Mouse (Mus musculus): ENCODE results near the gene Soat2. TPM values are rescaled to one million over a fixed set of nuclear protein-coding genes. Genes with fewer than 3 reads are reported as not detected.

The Soat2 gene
- total RNA-seq, 4 experiments from 2014 or later = 0.26 to 0.27 TPM; not detected in 2

DNA sequence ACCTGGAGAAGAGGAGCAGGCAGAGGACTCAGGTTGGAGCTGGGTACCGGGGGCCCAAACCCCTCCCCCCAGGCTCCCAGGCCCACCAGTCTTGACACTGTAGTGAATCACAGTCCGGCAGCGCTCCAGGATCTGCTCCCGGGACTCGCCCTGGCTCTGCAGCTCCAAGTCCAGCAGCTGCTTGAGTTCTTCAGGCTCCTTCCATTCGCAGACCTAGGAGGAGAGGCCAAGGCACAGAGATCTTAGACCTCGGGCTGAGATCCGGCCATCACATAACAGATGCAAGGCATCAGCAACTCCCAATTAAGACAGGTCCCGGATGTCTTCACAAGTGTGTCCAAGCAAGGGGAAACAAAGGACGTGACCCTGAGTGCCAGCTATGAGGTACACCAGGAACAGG, 37.8 kb downstream of the Soat2 start:
- DNase-seq (ENCODE audit: low spot score in 2 of 2) = no peak

DNA sequence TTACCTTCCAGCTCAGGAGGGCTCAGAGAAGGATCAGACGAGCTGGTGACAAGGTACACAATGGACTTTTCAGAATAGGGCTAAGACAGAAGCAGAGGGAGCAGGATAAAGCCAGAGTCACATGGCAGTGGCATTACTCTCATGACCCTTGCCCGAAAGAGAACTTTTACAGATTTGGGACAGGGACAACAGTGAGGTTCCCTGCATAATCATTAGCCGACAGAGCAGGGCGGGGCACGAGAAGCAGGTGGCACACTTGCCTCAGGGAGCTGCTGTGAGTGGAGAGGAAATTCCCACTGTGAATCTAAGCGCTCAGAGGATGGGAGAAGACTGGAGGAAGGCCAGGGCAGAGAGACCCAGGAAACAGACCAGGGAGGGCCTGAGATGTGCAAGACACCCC, 38.6 kb downstream of the Soat2 start:
- DNase-seq (ENCODE audit: low spot score in 2 of 2) = no peak

DNA sequence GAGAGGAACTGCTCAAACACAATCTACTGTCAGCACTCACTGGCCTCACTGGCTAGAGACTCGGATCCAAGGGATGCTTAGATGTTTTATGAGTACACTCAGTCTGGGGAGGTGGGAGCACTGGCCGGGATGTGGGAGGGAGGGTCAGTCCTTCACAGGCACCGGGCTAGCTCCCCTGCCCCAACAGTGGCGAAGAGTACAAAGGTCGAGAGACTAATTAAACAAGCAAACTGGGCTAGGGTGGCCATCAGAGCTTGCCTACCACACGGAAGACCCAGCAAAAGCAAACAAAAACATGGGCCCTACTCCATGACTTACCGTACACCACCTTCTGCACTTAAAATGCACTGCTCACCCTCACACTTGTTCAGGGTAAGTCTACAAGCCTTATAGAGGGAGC, 41.4 kb downstream of the Soat2 start:
- DNase-seq (ENCODE audit: low spot score in 2 of 2) = no peak

DNA sequence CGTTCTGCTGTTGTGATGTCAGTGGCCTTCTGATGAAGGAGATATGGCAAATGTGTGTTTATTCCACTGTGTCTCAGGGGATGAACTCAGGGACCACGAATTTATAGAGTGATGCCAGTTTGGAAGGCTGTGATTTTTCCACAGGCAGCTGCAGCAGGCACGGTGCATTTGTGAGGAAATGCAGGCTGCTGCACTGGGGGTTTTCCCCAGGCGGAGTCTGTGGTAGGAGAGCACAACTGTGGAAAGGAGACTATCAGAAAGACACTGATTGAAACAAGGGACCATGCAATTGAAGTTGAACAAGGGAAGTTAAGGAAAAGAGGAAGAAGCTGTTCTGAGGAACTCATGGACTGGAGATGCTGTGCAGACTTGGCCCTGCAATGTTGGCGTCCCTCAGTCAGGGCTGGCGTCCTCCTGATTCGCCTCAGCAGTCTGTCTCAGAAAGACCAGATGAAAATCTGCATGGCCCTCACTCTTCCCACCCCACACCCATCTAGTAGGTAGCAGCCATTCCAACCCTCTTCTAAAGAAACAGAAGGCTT, 42.0 kb downstream of the Soat2 start:
- no peak for DNase-seq (ENCODE audit: low spot score in 2 of 2)

- DNase-seq (ENCODE audit: low spot score in 2 of 2) = no peak
These were observed 42.6 kb downstream of the Soat2 start for GRCm38 (mm10) chr15:102192820-102193386.

DNA sequence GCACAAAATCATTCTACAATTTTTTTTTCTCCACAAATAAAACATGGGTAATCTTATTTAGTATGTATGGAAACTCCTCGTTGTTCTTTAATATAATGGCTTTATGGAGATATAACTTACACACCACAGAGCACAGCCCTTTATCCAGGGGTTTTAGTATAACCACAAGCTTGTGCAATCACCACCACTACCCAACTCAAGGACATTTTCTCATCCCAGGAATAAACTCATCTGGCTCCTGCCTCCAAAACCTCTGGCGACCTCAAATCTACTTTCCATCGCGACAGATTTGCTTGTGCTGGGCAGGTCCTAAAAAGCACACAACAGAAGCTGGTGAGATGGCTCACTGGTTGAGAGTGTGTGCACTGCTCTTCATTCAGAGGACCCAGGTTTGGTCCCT, 43.3 kb downstream of the Soat2 start:
- DNase-seq (ENCODE audit: low spot score in 2 of 2) = no peak

DNA sequence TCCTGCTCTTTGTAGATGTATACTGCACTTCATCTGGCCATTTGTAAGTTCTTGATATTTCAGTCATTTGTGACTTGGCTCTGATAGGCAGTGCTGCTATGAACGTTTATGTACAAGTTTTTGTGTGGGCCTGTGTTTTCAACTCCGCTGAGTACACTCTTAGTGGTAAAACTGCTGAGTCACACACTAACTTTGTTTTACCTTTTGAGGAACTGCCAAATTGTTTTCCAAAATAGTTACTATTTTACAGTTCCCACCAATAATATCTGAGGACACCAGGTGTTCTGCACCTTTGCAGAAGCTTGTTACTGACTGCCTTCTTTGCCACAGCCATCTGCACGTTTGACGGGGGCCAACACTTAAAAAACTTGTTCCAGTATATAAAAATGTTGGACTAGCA, 44.1 kb downstream of the Soat2 start:
- DNase-seq (ENCODE audit: low spot score in 2 of 2) = no peak

DNA sequence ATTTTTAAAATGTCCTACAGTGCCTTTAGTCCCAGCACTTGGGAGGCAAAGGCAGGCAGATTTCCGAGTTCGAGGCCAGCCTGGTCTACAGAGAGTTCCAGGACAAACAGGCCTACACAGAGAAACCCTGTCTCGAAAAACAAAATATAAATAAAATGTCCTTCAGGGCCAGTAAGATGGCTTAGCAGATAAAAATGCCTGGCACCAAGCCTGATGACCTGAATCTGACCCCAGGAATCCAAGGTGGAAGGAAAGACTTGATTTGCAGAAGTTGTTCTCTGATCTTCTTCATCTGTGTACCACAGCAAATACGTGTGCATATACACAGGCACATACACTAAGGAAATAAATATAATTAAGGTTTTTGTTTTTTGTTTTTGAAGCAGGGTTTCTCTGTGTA, 45.0 kb downstream of the Soat2 start:
- DNase-seq (ENCODE audit: low spot score in 2 of 2) = no peak

DNA sequence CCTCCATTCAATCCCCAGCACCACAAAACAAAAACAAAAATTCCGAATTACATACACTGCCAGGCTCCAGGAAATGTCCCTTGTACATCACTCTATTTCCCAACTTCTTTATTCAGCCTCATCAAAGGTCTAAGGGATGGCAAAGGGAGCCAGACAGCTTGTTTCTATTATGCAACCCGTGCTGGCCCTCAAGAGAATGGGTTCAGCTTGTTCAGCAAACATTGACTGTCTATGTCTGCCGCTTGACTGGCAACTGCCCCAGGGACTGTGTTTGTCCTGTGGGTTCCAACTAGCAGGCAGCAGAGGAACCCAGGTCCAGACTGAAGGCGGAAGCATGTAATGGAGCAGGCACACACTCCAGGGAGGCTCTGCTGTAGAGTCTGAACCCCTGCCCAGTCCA, 48.5 kb downstream of the Soat2 start:
- no peak for DNase-seq (ENCODE audit: low spot score in 2 of 2)

GRCm38 (mm10) chr15:102202971-102203834, 52.9 kb downstream of the Soat2 start, which contains the start of gene Zfp740:
Gene Zfp740 (plus strand): TSS chr15:102203249.
- DNase-seq (ENCODE audit: low spot score in 2 of 2) = peak; percentile 74 to 96

DNA sequence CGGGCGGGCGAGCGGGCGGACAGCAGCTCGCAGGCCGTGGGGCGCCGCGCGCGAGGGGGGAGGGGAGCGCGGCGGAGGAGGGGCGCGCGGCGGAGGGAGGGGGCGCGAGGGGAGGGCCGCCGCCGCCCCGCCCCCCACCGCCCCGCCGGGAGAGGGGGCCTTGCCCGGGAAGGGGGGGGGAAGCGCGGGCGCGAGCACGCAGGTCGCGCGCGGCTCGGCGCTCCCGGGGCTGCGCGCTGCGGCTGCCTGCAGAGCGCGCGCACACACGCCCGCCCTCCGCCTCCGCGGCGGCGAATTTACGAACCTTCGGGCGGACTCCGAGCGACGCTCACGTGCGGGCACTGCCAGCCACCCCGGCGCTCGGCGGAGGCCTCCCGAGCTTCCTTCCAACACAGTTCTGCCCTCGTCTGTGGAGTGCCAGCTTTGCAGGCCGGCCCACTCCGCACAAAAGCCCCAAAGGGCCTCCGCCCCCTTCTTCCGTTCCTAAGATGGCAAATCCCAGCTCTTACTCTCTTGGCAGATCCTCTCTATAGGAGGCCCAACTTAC, 53.6 kb downstream of the Soat2 start:
- DNase-seq (ENCODE audit: low spot score in 2 of 2) = peak; percentile 52 to 67

DNA sequence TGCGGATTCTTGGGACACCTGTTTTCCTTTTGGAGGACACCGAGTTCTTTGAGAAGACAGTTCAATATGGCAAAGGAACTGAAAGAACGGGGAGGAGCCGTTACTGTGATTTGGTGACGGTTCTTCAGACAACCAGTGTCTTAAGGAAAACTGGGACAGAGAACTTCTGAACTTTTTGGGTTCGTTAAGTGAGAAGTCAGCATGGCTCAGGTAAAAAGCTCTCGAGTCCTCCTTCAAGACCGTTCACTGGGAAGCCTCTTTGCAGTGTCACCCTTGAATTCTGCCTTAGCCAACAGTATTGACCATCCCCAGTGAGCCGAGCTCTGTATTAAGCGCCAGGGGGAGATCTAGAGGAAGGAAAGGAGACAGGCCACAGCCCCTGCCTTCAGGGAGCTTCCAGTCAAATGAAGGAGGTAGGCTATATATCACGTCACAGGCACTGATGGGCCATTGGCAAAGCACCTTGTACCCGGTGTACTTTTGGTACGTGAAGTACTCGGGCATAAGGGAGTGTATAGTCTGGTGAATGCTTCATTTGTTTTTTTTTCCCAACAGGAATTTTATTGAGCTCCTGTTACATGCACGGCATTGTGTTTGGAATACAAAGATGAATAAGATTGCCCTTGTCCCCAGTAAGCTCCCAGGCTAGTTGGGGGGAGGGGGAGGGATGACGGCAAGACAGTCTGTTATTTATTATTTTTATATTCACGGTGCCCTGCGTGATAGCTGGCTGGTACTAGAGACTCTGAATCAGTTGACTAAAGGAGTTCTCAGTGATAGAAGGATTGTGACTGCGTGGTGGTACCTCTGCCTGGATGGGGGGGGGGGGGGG, 54.6 kb downstream of the Soat2 start, which contains the start of gene Csad:
Gene Csad (minus strand): TSS at position 51 of the 832 bp plus-strand sequence.
- no peak for DNase-seq (ENCODE audit: low spot score in 2 of 2)

DNA sequence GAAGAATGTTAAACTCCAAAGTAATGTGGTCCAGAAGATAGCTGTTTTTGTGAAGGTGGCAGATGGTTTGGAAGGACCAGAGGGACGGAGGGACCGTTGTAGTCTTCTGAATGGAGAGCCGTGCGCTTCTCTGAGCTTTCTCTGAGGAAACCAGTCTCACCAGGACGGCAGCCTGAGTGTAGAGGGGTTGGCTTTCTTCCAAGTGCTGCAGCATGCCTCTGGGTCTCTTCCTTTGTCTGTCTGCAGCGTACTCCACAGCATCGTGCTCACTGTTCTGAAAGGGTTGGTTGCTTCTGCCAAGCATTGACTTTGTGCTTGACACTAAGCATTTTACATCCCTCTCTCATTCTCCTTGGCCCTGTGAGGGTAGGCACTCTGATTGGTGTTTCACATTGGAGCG, 55.5 kb downstream of the Soat2 start:
- DNase-seq (ENCODE audit: low spot score in 2 of 2) = peak in 1 of 2 experiments; percentile 36

DNA sequence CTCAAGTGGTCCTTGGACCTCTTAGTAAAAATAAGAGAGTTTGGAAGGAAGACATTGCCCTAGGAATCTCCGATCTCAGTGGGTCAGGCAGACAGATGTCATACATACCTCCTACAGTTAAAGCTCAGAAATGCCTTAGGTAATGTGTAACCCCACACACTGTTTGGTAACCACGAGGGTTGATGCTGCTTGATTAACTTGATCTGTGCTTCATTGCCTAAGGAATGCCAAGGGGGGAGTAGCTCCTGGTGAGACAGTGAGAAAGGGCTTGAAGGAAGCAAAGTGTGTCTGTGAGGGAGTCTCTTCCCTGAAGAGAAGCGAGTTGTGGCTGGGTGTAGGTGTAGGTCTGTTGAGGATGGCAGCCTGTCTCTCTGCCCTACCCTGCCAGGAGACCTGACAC, 57.0 kb downstream of the Soat2 start:
- no peak for DNase-seq (ENCODE audit: low spot score in 2 of 2)

DNA sequence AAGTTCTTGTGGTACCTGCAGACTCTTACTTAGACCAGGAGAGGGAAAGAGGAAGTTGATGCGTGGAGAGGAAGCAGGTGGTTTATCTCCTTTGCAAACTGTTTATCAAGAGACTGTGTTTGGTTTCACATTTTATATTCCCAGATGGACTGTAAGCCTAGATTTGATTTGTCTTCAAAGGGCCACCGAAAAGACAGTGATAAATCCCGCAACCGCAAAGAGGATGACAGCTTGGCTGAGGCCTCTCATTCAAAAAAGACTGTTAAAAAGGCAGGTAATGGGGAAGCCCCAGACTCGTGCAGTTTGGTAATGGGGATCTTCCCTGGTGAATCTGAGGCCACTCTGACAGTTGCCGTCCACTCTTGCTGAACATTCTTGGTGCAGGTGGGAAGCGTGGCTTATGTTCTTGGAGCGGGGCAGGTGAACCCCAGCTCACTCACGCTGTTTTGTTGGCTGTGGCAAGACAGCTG, 57.8 kb downstream of the Soat2 start:
- no peak for DNase-seq (ENCODE audit: low spot score in 2 of 2)

GRCm38 (mm10) chr15:102209114-102209513, 58.8 kb downstream of the Soat2 start:
- DNase-seq (ENCODE audit: low spot score in 2 of 2) = no peak

DNA sequence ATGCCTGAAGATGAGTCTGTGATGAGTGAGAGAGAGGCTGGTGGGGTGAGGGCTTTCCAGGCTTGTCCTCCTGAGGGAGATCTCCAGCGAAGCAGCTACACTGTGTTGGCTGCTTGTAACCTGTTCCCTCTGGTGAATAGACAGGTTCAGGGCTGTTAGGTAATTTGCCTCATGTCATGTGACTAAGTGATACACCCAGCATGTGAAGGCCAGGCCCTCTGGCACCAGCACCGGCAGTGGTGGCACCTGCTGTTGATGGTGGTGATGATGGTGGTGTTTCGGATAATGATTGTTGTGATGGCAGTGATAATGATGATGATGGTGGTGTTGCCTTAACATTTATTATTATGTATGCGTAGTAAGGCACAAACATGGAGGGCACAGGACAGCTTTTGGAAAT, 60.5 kb downstream of the Soat2 start:
- DNase-seq (ENCODE audit: low spot score in 2 of 2) = no peak

DNA sequence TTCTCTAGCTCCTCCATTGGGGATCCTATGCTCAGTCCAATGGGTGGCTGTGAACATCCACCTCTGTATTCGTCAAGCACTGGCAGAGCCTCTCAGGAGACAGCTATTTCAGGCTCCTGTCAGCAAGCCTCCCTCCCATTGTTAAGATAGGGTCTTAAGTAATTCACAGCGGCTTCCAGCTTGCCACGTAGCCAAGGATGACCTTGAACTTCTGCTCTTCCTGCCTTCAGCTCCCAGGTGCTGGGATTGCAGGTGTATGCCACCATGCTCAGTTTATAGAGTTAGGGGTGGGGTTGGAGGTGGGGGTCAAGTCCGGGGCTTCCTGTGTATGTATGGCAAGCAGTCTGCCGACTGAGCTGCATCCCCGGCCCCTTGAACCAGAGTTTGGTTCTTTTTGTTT, 61.6 kb downstream of the Soat2 start:
- no peak for DNase-seq (ENCODE audit: low spot score in 2 of 2)

Measured in left cerebral cortex, adult 8-10 months (tissue).